Mouse (Mus musculus) ovary, adult 18-20 months (tissue): ENCODE measurements around the gene Gm17455.
A peak's percentile ranks its signal among the peaks of the same experiment; 100 is the strongest.

ENCODE experiments used
- DNase-seq: peaks from one replicate; pipeline ENCODE4 v3.0.0; 2022; ENCODE audit warnings: low spot score, mixed read lengths

The Gm17455 gene

GRCm38 (mm10) chr10:60399449-60399848, at the start of gene Gm17455:
Gm17455 (plus strand) TSS chr10:60399726.
- DNase-seq: no peak

GRCm38 (mm10) chr10:60350077-60350804, 49.3 kb upstream of the Gm17455 start:
- no peak for DNase-seq

GRCm38 (mm10) chr10:60350805-60351167, 48.7 kb upstream of the Gm17455 start:
- DNase-seq: peak; percentile 82

- DNase-seq: no peak
These were observed 48.3 kb upstream of the Gm17455 start for GRCm38 (mm10) chr10:60351248-60351647.

- peak; percentile 38 for DNase-seq
These were observed 47.6 kb upstream of the Gm17455 start for GRCm38 (mm10) chr10:60351761-60352455.

- DNase-seq: no peak
These were observed 46.1 kb upstream of the Gm17455 start for GRCm38 (mm10) chr10:60353241-60354002.

- no peak for DNase-seq
These were observed 45.6 kb upstream of the Gm17455 start for GRCm38 (mm10) chr10:60354003-60354325.

GRCm38 (mm10) chr10:60354881-60355677, 44.4 kb upstream of the Gm17455 start:
- no peak for DNase-seq

- no peak for DNase-seq
These were observed 42.1 kb upstream of the Gm17455 start for GRCm38 (mm10) chr10:60357441-60357840.

GRCm38 (mm10) chr10:60357901-60358300, 41.6 kb upstream of the Gm17455 start:
- no peak for DNase-seq

- no peak for DNase-seq
These were observed 40.8 kb upstream of the Gm17455 start for GRCm38 (mm10) chr10:60358776-60359175.

GRCm38 (mm10) chr10:60361615-60362309, 37.8 kb upstream of the Gm17455 start:
- DNase-seq: no peak

- DNase-seq: no peak
These were observed 37.3 kb upstream of the Gm17455 start for GRCm38 (mm10) chr10:60362310-60362628.

GRCm38 (mm10) chr10:60363426-60363825, 36.1 kb upstream of the Gm17455 start:
- no peak for DNase-seq

GRCm38 (mm10) chr10:60367145-60367544, 32.4 kb upstream of the Gm17455 start:
- no peak for DNase-seq

GRCm38 (mm10) chr10:60367904-60368303, 31.6 kb upstream of the Gm17455 start:
- no peak for DNase-seq

- DNase-seq: no peak
These were observed 30.1 kb upstream of the Gm17455 start for GRCm38 (mm10) chr10:60369405-60369804.

- no peak for DNase-seq
These were observed 29.4 kb upstream of the Gm17455 start for GRCm38 (mm10) chr10:60370098-60370497.

- DNase-seq: no peak
These were observed 28.9 kb upstream of the Gm17455 start for GRCm38 (mm10) chr10:60370601-60371061.

- no peak for DNase-seq
These were observed 27.7 kb upstream of the Gm17455 start for GRCm38 (mm10) chr10:60371596-60372386.

GRCm38 (mm10) chr10:60373543-60373936, 26.0 kb upstream of the Gm17455 start:
- no peak for DNase-seq
